Mouse (Mus musculus) liver, postnatal 0 days (tissue): ENCODE measurements around the gene Cfap77.

Experiments used
- CTCF ChIP-seq: sonication (generic); IDR thresholded peaks from 2 replicates; pipeline ENCODE4 v1.5.1; 2016; ENCODE audit warnings: antibody characterized with exemption, low read depth
- EP300 ChIP-seq: IDR thresholded peaks from 2 replicates; pipeline ENCODE4 v1.6.1; 2016; ENCODE audit warnings: antibody characterized with exemption, low read depth, mild to moderate bottlenecking

- TF ChIP-seq CTCF (no peak), EP300 (no peak)
Measured at GRCm38 (mm10) chr2:28881275-28881674, 173.6 kb downstream of the Cfap77 start.
